In genomic region chr6:83690936-83691335, GRCm38 (mm10) we compare ENCODE assay signal across 24 mouse cellular contexts. TPM values are rescaled to one million over a fixed set of nuclear protein-coding genes. Genes with fewer than 3 reads are reported as not detected.
A peak's percentile ranks its signal among the peaks of the same experiment; 100 is the strongest.
DNase-seq lines count a peak whose midpoint lies in the region; ATAC-seq lines count a peak whose summit lies in the region.
"Had no signal": no experiment of that assay in that cellular context is flagged by ENCODE, and none has a peak within 500 bp of the region (broad histone marks: within the 10 kb centered on the region; RNA-seq: fewer than 3 reads in every experiment).

No protein-coding gene starts in this region.

- H3K27me3 ChIP-seq in midbrain, embryonic 11.5 days (ENCODE audit: control insufficient read depth, insufficient read depth, low read length), result peaks cover 48% of the 10 kb centered on the region
- H3K27me3 ChIP-seq in midbrain, embryonic 16.5 days (ENCODE audit: control insufficient read depth, insufficient read depth, low read depth, low read length), result peaks cover 59% of the 10 kb centered on the region

- DNase-seq in heart, adult 11 months, result peak; percentile 61
- no peak for DNase-seq in heart, postnatal 10 days
- peak; percentile 78 for DNase-seq in midbrain, embryonic 11.5 days (ENCODE audit: low spot score, missing footprints)
- DNase-seq in spleen, adult 18-20 months, result no peak
- DNase-seq: cerebellum, adult 11 months; cerebellum, adult 8-10 months; cerebellum, adult 9-11 months had no signal

- no peaks in the 10 kb centered on the region for H3K9me3 ChIP-seq in midbrain, embryonic 11.5 days (ENCODE audit: control insufficient read depth, low read length)
- H3K9me3 ChIP-seq in midbrain, embryonic 16.5 days (replicated peaks; ENCODE audit: control insufficient read depth, low read length, poor library complexity, severe bottlenecking), result no peaks in the 10 kb centered on the region
- H3K9me3 ChIP-seq: embryonic facial prominence, embryonic 12.5 days; embryonic facial prominence, embryonic 15.5 days; forebrain, embryonic 10.5 days; forebrain, embryonic 12.5 days had no signal

- ATAC-seq in midbrain, embryonic 11.5 days (ENCODE audit: low FRiP score), result no peak
- ATAC-seq in midbrain, embryonic 16.5 days, result no peak
- ATAC-seq: forebrain, embryonic 14.5 days; forebrain, embryonic 16.5 days had no signal

- intact Hi-C loops in heart, postnatal 10 days (cut with DNase I), result no loop called here

- H3K27ac ChIP-seq in midbrain, embryonic 11.5 days (ENCODE audit: low read depth, low read length), result no peak overlapping the region
- H3K27ac ChIP-seq in midbrain, embryonic 16.5 days (ENCODE audit: low read length), result no peak overlapping the region
- H3K27ac ChIP-seq: embryonic facial prominence, embryonic 12.5 days; embryonic facial prominence, embryonic 15.5 days; forebrain, embryonic 10.5 days; forebrain, embryonic 12.5 days had no signal

- no peak overlapping the region for H3K9ac ChIP-seq in midbrain, embryonic 11.5 days (ENCODE audit: low read length)
- no peak overlapping the region for H3K9ac ChIP-seq in midbrain, embryonic 16.5 days (ENCODE audit: low read depth, low read length)
- H3K9ac ChIP-seq: embryonic facial prominence, embryonic 12.5 days; embryonic facial prominence, embryonic 15.5 days; forebrain, embryonic 12.5 days had no signal

- no peak overlapping the region for H3K4me2 ChIP-seq in midbrain, embryonic 11.5 days
- H3K4me2 ChIP-seq in midbrain, embryonic 16.5 days (ENCODE audit: low read length), result no peak overlapping the region
- H3K4me2 ChIP-seq: embryonic facial prominence, embryonic 12.5 days; embryonic facial prominence, embryonic 15.5 days; forebrain, embryonic 12.5 days had no signal

- no peaks in the 10 kb centered on the region for H3K4me1 ChIP-seq in midbrain, embryonic 11.5 days (ENCODE audit: control insufficient read depth, insufficient read depth, low read length)
- no peaks in the 10 kb centered on the region for H3K4me1 ChIP-seq in midbrain, embryonic 16.5 days (ENCODE audit: control insufficient read depth, insufficient read depth, low read length)
- H3K4me1 ChIP-seq: embryonic facial prominence, embryonic 12.5 days; embryonic facial prominence, embryonic 15.5 days; forebrain, embryonic 12.5 days had no signal

- no peaks in the 10 kb centered on the region for H3K36me3 ChIP-seq in midbrain, embryonic 11.5 days (ENCODE audit: control insufficient read depth, insufficient read depth, low read length)
- H3K36me3 ChIP-seq in midbrain, embryonic 16.5 days (ENCODE audit: control insufficient read depth, insufficient read depth, low read length), result no peaks in the 10 kb centered on the region
- H3K36me3 ChIP-seq: embryonic facial prominence, embryonic 12.5 days; embryonic facial prominence, embryonic 15.5 days; forebrain, embryonic 10.5 days; forebrain, embryonic 12.5 days had no signal

- H3K4me3 ChIP-seq in midbrain, embryonic 11.5 days (ENCODE audit: low read depth, low read length), result no peak overlapping the region
- H3K4me3 ChIP-seq in midbrain, embryonic 16.5 days (ENCODE audit: low read depth, low read length), result no peak overlapping the region
- H3K4me3 ChIP-seq: embryonic facial prominence, embryonic 12.5 days; embryonic facial prominence, embryonic 15.5 days; erythroblast, embryonic 14.5 days; forebrain, embryonic 10.5 days; forebrain, embryonic 12.5 days had no signal

- WGBS in midbrain, embryonic 11.5 days, result 54% methylated on average over 2 of the region's 2 CpGs
- 69% methylated on average over 2 of the region's 2 CpGs for WGBS in midbrain, embryonic 16.5 days

RNA-seq across cellular contexts. Expression of gene Cd207, which starts 13.3 kb away (rescaled TPM):
- total RNA-seq in heart, postnatal 10 days (2021), result under 1 TPM; 0.67 to 0.84 TPM
- polyA plus RNA-seq in midbrain, embryonic 11.5 days (2014; fragmentation: Nextera tagmentation; extraction: Ambion mirVana), result not detected in 2 replicates
- polyA plus RNA-seq in midbrain, embryonic 16.5 days (2015; fragmentation: Nextera tagmentation; extraction: Ambion mirVana), result not detected in 2 replicates
- total RNA-seq: adrenal gland, adult 2 months; adrenal gland, postnatal 25 days; common myeloid progenitor, adult 5-6 weeks; ES-E14; MEL had no signal
- polyA plus RNA-seq: brain, embryonic 14.5 days; C2C12; embryonic facial prominence, embryonic 12.5 days; embryonic facial prominence, embryonic 15.5 days; erythroblast, embryonic 14.5 days; forebrain, embryonic 10.5 days; forebrain, embryonic 12.5 days; forebrain, embryonic 14.5 days; forebrain, embryonic 16.5 days had no signal

RNA-seq across cellular contexts. Expression of gene Vax2, which starts 20.1 kb away (rescaled TPM):
- total RNA-seq in heart, postnatal 10 days (2021), result not detected
- polyA plus RNA-seq in midbrain, embryonic 11.5 days (2014; fragmentation: Nextera tagmentation; extraction: Ambion mirVana), result 0.25 and 0.26 TPM in 2 replicates
- 0.16 TPM in 1 of 2 replicates, not detected in the other for polyA plus RNA-seq in midbrain, embryonic 16.5 days (2015; fragmentation: Nextera tagmentation; extraction: Ambion mirVana)
- total RNA-seq: adrenal gland, adult 2 months; adrenal gland, postnatal 10 days; adrenal gland, postnatal 25 days; adrenal gland, postnatal 4 days; common myeloid progenitor, adult 5-6 weeks had no signal
- polyA plus RNA-seq: adrenal gland, adult 2 months; erythroblast, embryonic 14.5 days; forebrain, embryonic 14.5 days; forebrain, embryonic 16.5 days had no signal

RNA-seq across cellular contexts. Expression of gene Clec4f, which starts 34.9 kb away (rescaled TPM):
- not detected for total RNA-seq in heart, postnatal 10 days (2021)
- polyA plus RNA-seq in midbrain, embryonic 11.5 days (2014; fragmentation: Nextera tagmentation; extraction: Ambion mirVana), result not detected in 2 replicates
- polyA plus RNA-seq in midbrain, embryonic 16.5 days (2015; fragmentation: Nextera tagmentation; extraction: Ambion mirVana), result not detected in 2 replicates
- total RNA-seq: adrenal gland, postnatal 25 days; common myeloid progenitor, adult 5-6 weeks; ES-E14; MEL had no signal
- polyA plus RNA-seq: adrenal gland, adult 2 months; brain, embryonic 14.5 days; C2C12; embryonic facial prominence, embryonic 12.5 days; embryonic facial prominence, embryonic 15.5 days; forebrain, embryonic 10.5 days; forebrain, embryonic 12.5 days; forebrain, embryonic 14.5 days; forebrain, embryonic 16.5 days had no signal

RNA-seq across cellular contexts. Expression of gene Atp6v1b1, which starts 51.9 kb away (rescaled TPM):
- not detected for total RNA-seq in heart, postnatal 10 days (2021)
- not detected in 2 replicates for polyA plus RNA-seq in midbrain, embryonic 11.5 days (2014; fragmentation: Nextera tagmentation; extraction: Ambion mirVana)
- polyA plus RNA-seq in midbrain, embryonic 16.5 days (2015; fragmentation: Nextera tagmentation; extraction: Ambion mirVana), result not detected in 2 replicates
- total RNA-seq: adrenal gland, adult 2 months; adrenal gland, postnatal 10 days; adrenal gland, postnatal 25 days; common myeloid progenitor, adult 5-6 weeks; ES-E14; MEL had no signal
- polyA plus RNA-seq: adrenal gland, adult 2 months; C2C12; erythroblast, embryonic 14.5 days; forebrain, embryonic 10.5 days; forebrain, embryonic 12.5 days; forebrain, embryonic 14.5 days had no signal

Comparison
In these comparisons a context has a peak if more than half of its experiments do, and no peak if none do; other contexts are left out.
1. DNase-seq: peak in heart, adult 11 months (single experiment) and midbrain, embryonic 11.5 days (single experiment); none in heart, postnatal 10 days (0 of 2) and spleen, adult 18-20 months (0 of 2).